Mouse (Mus musculus): Measurements from ENCODE around the gene Atg9b. TPM values are rescaled to one million over a fixed set of nuclear protein-coding genes. Genes with fewer than 3 reads are reported as not detected.

Atg9b gene
- polyA plus RNA-seq, 1 experiment from 2014 or later, result 3.6 TPM

DNA sequence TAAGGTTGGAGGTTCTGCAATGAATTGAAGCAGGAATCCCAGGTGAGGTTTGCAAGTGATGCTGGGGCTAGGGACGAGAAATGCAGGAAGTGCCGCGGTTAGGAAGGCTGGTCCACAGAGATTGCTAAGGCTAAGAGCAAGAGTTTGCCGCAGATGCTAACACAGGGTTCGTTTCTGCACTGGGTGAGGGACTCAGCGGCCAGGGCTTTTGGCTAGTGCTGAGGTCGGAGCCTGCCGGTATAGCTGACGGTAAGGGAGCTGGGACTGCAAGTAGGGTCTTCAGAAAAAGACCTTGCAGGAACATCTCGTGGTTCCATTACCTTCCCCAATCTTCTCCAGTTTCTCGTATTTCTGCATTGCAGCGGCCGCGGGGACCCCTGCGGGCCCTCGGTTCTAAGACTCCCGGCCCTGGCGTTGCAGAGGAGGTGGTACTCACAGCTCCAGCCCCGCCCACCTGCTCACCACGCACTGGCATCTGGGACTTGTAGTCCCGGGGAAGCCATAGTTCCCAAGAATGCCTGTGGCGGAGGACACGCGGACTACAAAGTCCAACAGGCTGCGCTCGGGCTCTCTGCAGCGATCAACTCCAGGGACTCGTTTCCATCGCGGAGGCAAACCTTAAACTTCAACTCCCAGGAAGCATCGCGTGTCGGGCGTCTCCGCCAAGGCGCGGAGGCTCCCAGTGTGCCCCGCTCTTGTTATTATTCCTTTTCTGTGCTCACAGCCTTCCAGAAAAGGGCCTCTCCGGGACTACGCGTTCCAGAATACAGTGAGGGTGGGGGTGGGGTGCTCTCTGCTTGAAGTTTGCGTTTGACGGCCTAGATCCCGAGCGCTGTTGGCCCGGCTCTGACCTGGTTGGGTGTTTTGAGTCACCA, 31.4 kb upstream of the Atg9b start, which contains the start of the genes Cdk5 and Slc4a2:
Gene Cdk5 (minus strand): TSS at position 402 of the 875 bp plus-strand sequence.
Gene Slc4a2 (plus strand): TSS at position 709 of the 875 bp plus-strand sequence.
- Histone ChIP-seq H3K4me1 (replicated peaks) (peaks cover 54% of the 10 kb centered on the region), H3K27ac (replicated peaks) (peak within 1 kb of the TSS; percentile 90), H3K27me3 (peaks cover 4% of the 10 kb centered on the region; the same call in 1 of the 2 replicates), H3K4me2 (peak within 1 kb of the TSS; percentile 72), H3K9me3 (no peaks in the 10 kb centered on the region), H3K36me3 (peaks cover 11% of the 10 kb centered on the region), H3K9ac (peak within 1 kb of the TSS; percentile 84), H3K4me3 (peak within 1 kb of the TSS; percentile 62)
- WGBS, result under 1% methylated on average over 46 of the region's 46 CpGs
- peak; percentile 96 for ATAC-seq (ENCODE audit: low FRiP score, low read depth)

- WGBS, result 92% methylated on average over 9 of the region's 9 CpGs
- no peak overlapping the region for H3K4me3 ChIP-seq
Measured at GRCm38 (mm10) chr5:24420381-24420780, 28.4 kb upstream of the Atg9b start.

DNA sequence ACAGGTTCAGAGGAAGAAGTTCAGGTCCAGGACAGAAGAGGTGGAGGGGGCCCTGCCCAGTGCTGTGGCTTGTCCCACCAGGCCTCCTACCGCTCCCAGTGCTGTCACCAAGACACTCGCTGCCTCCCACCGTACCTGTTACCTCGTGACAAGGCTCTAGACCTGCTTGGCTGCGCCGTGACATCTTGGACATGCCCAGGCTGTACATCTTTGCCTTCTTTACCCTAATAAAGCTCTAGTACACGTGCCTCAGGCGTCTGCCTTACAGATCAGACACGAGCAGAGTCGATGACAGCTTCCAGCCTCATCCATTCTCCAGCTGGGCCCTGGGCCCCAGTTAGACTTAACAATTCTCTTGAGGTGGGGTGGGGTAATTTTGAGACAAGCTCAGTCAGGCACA, 25.6 kb upstream of the Atg9b start:
- H3K27ac ChIP-seq (replicated peaks), result no peak overlapping the region
- H3K4me1 ChIP-seq (replicated peaks), result peaks cover 19% of the 10 kb centered on the region
- no peaks in the 10 kb centered on the region for H3K27me3 ChIP-seq
- no peak for ATAC-seq (ENCODE audit: low FRiP score, low read depth)
- H3K9ac ChIP-seq, result no peak overlapping the region
- WGBS, result 90% methylated on average over 10 of the region's 10 CpGs
- peaks cover 11% of the 10 kb centered on the region for H3K36me3 ChIP-seq
- no peak overlapping the region for H3K4me2 ChIP-seq
- H3K9me3 ChIP-seq, result no peaks in the 10 kb centered on the region
- H3K4me3 ChIP-seq, result no peak overlapping the region

More at GRCm38 (mm10) chr5:24420381-24420780, 28.4 kb upstream of the Atg9b start:
- no peak overlapping the region for H3K4me2 ChIP-seq
- no peak overlapping the region for H3K27ac ChIP-seq (replicated peaks)
- peaks cover 11% of the 10 kb centered on the region for H3K36me3 ChIP-seq
- H3K27me3 ChIP-seq, result no peaks in the 10 kb centered on the region
- H3K9ac ChIP-seq, result no peak overlapping the region
- peaks cover 35% of the 10 kb centered on the region for H3K4me1 ChIP-seq (replicated peaks)
- H3K9me3 ChIP-seq, result no peaks in the 10 kb centered on the region
- no peak for ATAC-seq (ENCODE audit: low FRiP score, low read depth)

GRCm38 (mm10) chr5:24416222-24416736, 24.3 kb upstream of the Atg9b start:
- WGBS, result 5% methylated on average over 21 of the region's 21 CpGs
- H3K4me2 ChIP-seq, result peak overlapping the region; percentile 34
- H3K9ac ChIP-seq, result no peak overlapping the region
- H3K4me3 ChIP-seq, result no peak overlapping the region
- no peaks in the 10 kb centered on the region for H3K27me3 ChIP-seq
- peaks cover 9% of the 10 kb centered on the region for H3K4me1 ChIP-seq (replicated peaks)
- H3K36me3 ChIP-seq, result peaks cover 11% of the 10 kb centered on the region
- 0 out of 2 replicates have a peak overlapping the region, but pooled peaks have one; percentile 31 for H3K27ac ChIP-seq (replicated peaks)
- H3K9me3 ChIP-seq, result no peaks in the 10 kb centered on the region
- peak; percentile 76 for ATAC-seq (ENCODE audit: low FRiP score, low read depth)

DNA sequence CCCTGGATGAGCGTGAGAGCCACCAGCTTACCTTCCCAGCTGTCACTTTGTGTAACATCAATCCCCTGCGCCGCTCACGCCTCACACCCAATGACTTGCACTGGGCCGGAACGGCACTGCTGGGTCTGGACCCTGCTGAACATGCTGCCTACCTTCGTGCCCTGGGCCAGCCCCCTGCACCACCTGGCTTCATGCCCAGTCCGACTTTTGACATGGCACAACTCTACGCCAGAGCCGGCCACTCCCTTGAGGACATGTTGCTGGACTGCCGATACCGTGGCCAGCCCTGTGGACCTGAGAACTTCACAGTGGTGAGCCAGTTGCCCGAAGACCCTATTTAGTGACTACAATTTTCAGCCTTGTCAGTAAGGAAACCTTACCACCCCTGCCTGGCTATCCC, 22.0 kb upstream of the Atg9b start:
- H3K27ac ChIP-seq (replicated peaks), result no peak overlapping the region
- no peak overlapping the region for H3K4me3 ChIP-seq
- 79% methylated on average over 13 of the region's 13 CpGs for WGBS
- H3K4me1 ChIP-seq (replicated peaks), result peaks cover 9% of the 10 kb centered on the region
- ATAC-seq (ENCODE audit: low FRiP score, low read depth), result no peak
- no peaks in the 10 kb centered on the region for H3K27me3 ChIP-seq
- H3K9ac ChIP-seq, result no peak overlapping the region
- no peaks in the 10 kb centered on the region for H3K9me3 ChIP-seq
- H3K36me3 ChIP-seq, result 0 out of 2 replicates have a peak, but pooled peaks cover under 1% of the 10 kb centered on the region
- no peak overlapping the region for H3K4me2 ChIP-seq

- Histone ChIP-seq H3K9ac (no peak within 1 kb of the TSS), H3K4me3 (no peak within 1 kb of the TSS), H3K9me3 (no peaks in the 10 kb centered on the region), H3K36me3 (no peaks in the 10 kb centered on the region), H3K27me3 (no peaks in the 10 kb centered on the region), H3K4me1 (replicated peaks) (peaks cover 9% of the 10 kb centered on the region), H3K4me2 (no peak within 1 kb of the TSS), H3K27ac (replicated peaks) (no peak within 1 kb of the TSS)
- no peak for ATAC-seq (ENCODE audit: low FRiP score, low read depth)
- WGBS, result 50% methylated on average over 11 of the region's 11 CpGs
Measured at GRCm38 (mm10) chr5:24413042-24413693, 21.2 kb upstream of the Atg9b start, which contains the start of gene Asic3. Asic3 (plus strand) TSS chr5:24413392.

DNA sequence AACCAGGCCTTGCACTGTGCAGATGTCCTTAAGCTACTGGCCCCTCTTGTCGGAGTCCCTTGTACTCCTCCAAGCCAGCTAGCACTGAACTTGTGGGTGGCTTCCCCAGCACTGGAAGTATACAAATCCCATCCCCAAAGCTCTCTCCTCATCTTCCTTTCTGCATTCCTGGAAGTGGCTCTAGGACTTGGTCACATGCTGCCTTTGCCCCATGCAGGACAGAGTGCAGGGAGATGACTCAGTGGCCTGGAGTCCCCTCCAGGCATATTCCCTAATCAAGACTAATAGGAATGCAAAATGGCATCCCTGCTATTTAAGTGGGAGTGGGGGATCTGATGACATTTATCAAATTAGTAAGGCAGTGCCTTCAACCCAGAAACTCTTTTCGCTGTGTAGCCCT, 20.1 kb upstream of the Atg9b start:
- Histone ChIP-seq H3K9ac (no peak overlapping the region), H3K4me1 (replicated peaks) (peaks cover 9% of the 10 kb centered on the region), H3K4me3 (no peak overlapping the region), H3K36me3 (no peaks in the 10 kb centered on the region), H3K4me2 (no peak overlapping the region), H3K27me3 (no peaks in the 10 kb centered on the region), H3K9me3 (no peaks in the 10 kb centered on the region), H3K27ac (replicated peaks) (no peak overlapping the region)
- WGBS, result 93% methylated on average over 2 of the region's 2 CpGs
- ATAC-seq (ENCODE audit: low FRiP score, low read depth), result no peak

- Histone ChIP-seq H3K4me3 (no peak overlapping the region), H3K4me1 (replicated peaks) (no peaks in the 10 kb centered on the region; the same call in 1 of the 2 replicates), H3K9me3 (no peaks in the 10 kb centered on the region), H3K27me3 (no peaks in the 10 kb centered on the region), H3K4me2 (no peak overlapping the region), H3K36me3 (no peaks in the 10 kb centered on the region), H3K9ac (no peak overlapping the region), H3K27ac (replicated peaks) (no peak overlapping the region)
- 76% methylated on average over 2 of the region's 2 CpGs for WGBS
- ATAC-seq (ENCODE audit: low FRiP score, low read depth), result no peak
Measured at GRCm38 (mm10) chr5:24409466-24409865, 17.5 kb upstream of the Atg9b start.

DNA sequence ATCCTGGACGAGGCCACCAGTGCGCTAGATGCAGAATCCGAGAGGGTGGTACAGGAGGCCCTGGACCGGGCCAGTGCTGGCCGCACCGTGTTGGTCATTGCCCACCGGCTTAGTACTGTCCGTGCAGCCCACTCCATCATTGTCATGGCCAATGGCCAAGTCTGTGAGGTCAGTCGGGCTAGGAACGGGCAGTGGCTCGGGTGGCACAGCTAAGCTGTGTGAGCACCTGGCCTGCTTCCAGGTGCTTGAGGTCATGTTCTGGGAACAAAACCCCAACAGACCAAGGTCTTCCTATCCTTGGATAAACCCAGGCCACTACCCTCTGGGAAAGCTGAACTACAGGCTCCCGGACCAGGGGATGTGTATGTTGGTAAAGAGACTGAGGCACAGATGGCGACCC, 16.7 kb upstream of the Atg9b start:
- Histone ChIP-seq H3K27ac (replicated peaks) (no peak overlapping the region), H3K9me3 (no peaks in the 10 kb centered on the region), H3K4me2 (no peak overlapping the region), H3K9ac (no peak overlapping the region), H3K27me3 (no peaks in the 10 kb centered on the region), H3K36me3 (no peaks in the 10 kb centered on the region; the same call in 1 of the 2 replicates), H3K4me1 (replicated peaks) (no peaks in the 10 kb centered on the region; the same call in 1 of the 2 replicates), H3K4me3 (no peak overlapping the region)
- ATAC-seq (ENCODE audit: low FRiP score, low read depth), result no peak
- 93% methylated on average over 13 of the region's 13 CpGs for WGBS

GRCm38 (mm10) chr5:24405389-24405876, 13.5 kb upstream of the Atg9b start:
- H3K4me2 ChIP-seq, result no peak overlapping the region

DNA sequence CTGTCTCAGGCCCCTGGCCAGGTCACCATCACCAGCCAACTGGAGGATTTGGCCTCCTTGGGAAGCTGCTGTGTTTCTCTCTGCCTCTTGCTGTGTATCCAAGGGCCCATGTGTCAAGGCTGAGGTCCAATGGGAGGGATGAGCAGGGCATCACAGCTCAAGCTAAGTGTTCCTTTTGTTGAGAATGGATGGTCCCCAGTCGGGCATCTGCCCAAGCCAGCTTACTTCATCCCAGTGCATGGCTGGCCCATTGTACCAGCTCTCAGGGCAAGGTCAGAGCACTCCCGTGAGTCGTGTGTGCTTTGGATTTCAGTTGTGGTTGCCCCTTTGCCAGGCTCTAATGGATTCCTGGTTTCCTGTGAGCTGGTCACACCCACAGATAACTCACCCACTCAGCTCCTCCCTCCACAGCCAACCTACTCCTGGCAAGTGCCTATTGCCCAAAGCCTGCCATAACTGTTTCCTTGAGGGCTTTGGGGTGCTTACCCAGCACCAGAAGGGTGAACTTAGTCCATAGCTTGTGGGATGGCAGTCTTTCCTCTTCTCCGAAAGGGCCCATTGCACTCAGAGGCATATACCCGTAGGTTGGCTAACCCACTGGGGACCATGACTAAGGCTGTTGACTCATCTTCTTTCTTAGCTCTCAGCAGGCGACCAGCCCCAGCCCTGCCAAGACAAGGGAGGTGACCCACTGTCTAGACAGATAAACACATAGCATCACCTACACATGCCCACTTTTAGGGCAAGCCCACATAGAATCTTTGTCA, 12.8 kb upstream of the Atg9b start:
- ATAC-seq (ENCODE audit: low FRiP score, low read depth), result no peak
- H3K9me3 ChIP-seq, result no peaks in the 10 kb centered on the region
- no peak overlapping the region for H3K27ac ChIP-seq (replicated peaks)
- no peak overlapping the region for H3K4me2 ChIP-seq
- no peaks in the 10 kb centered on the region; the same call in 1 of the 2 replicates for H3K4me1 ChIP-seq (replicated peaks)
- no peak overlapping the region for H3K4me3 ChIP-seq
- no peak overlapping the region for H3K9ac ChIP-seq
- 86% methylated on average over 6 of the region's 6 CpGs for WGBS
- H3K27me3 ChIP-seq, result no peaks in the 10 kb centered on the region
- no peaks in the 10 kb centered on the region; the same call in 1 of the 2 replicates for H3K36me3 ChIP-seq

More at GRCm38 (mm10) chr5:24405389-24405876, 13.5 kb upstream of the Atg9b start:
- H3K27ac ChIP-seq (replicated peaks), result no peak overlapping the region
- H3K36me3 ChIP-seq, result no peaks in the 10 kb centered on the region; the same call in 1 of the 2 replicates
- no peaks in the 10 kb centered on the region; the same call in 1 of the 2 replicates for H3K4me1 ChIP-seq (replicated peaks)
- no peaks in the 10 kb centered on the region for H3K27me3 ChIP-seq
- 76% methylated on average over 3 of the region's 3 CpGs for WGBS
- H3K9ac ChIP-seq, result no peak overlapping the region
- no peaks in the 10 kb centered on the region for H3K9me3 ChIP-seq
- no peak overlapping the region for H3K4me3 ChIP-seq
- no peak for ATAC-seq (ENCODE audit: low FRiP score, low read depth)
